Mouse (Mus musculus) CH12.LX (cell line): ENCODE measurements at regions not wholly inside any gene's neighbourhood (a gene's known extent, or its start where the extent isn't known, plus 50 kb on each side); places are given as distances from the start of the nearest gene placed in this dataset.

Experiments
- DNase-seq: peaks from one replicate; pipeline ENCODE4 v3.0.0-alpha.2; 2013; ENCODE audit errors: extremely low read depth
- H3K27ac ChIP-seq: 2 replicates; pipeline ENCODE4 v1.5.1; 2012; ENCODE audit warnings: low read depth, mild to moderate bottlenecking, control low read depth, moderate library complexity; ENCODE audit not compliant: insufficient read depth
- H3K27me3 ChIP-seq: replicated peaks from 2 replicates; pipeline ENCODE3; 2012; ENCODE audit warnings: inconsistent platforms
- H3K36me3 ChIP-seq, 2 experiments: replicated peaks in 1 of 2; 2 replicates each; pipeline versions ENCODE3 to v1.6.1; 2012; ENCODE audit warnings: inconsistent platforms in 1 of 2, low read length in 1 of 2, mild to moderate bottlenecking in 1 of 2, mixed read lengths in 1 of 2, moderate library complexity in 1 of 2; ENCODE audit not compliant: control insufficient read depth in 1 of 2, insufficient read depth in 1 of 2
- H3K4me1 ChIP-seq, 2 experiments: 2 replicates each; pipeline ENCODE4 v1.6.1; 2012; ENCODE audit warnings: inconsistent platforms in 1 of 2, moderate library complexity in 1 of 2; ENCODE audit not compliant: insufficient read depth in 2 of 2, control insufficient read depth in 1 of 2
- H3K4me2 ChIP-seq: 2 replicates; pipeline ENCODE4 v1.6.1; 2012; ENCODE audit warnings: low read depth, mild to moderate bottlenecking, control low read depth; ENCODE audit not compliant: poor library complexity, insufficient read depth, severe bottlenecking
- H3K4me3 ChIP-seq, 3 experiments: fragments of 150-350 bp in 1 of 3; sonication (generic) in 1 of 3; replicated peaks in 1 of 3; 2 replicates each; pipeline versions ENCODE3 to v1.5.1; 2011 to 2012; ENCODE audit warnings: low read depth in 2 of 3, low read length in 2 of 3, mild to moderate bottlenecking in 2 of 3, moderate library complexity in 2 of 3, control low read depth in 1 of 3, improper control_type of control experiment in 1 of 3, inconsistent platforms in 1 of 3, mixed read lengths in 1 of 3; ENCODE audit not compliant: poor library complexity in 1 of 3
- H3K79me2 ChIP-seq: replicated peaks from 2 replicates; pipeline ENCODE4 v1.6.1; 2012; ENCODE audit warnings: mild to moderate bottlenecking, moderate library complexity; ENCODE audit not compliant: control insufficient read depth, poor library complexity, insufficient read depth, severe bottlenecking; ENCODE audit errors: extremely low read depth
- H3K9ac ChIP-seq: 2 replicates; pipeline ENCODE4 v1.6.1; 2012; ENCODE audit warnings: low read depth, mild to moderate bottlenecking, control low read depth, moderate library complexity; ENCODE audit not compliant: insufficient read depth
- H3K9me3 ChIP-seq: replicated peaks from 2 replicates; pipeline ENCODE3; 2012; ENCODE audit warnings: low read length, inconsistent platforms, mixed read lengths
- BHLHE40 ChIP-seq: IDR thresholded peaks from 2 replicates; pipeline ENCODE4 v1.6.1; 2011; ENCODE audit warnings: mild to moderate bottlenecking, low read depth, low read length, improper control_type of control experiment
- CHD2 ChIP-seq: IDR thresholded peaks from 2 replicates; pipeline ENCODE4 v1.6.1; 2011; ENCODE audit warnings: low read length, improper control_type of control experiment
- CTCF ChIP-seq, 2 experiments: IDR thresholded peaks in 1 of 2; conservative IDR thresholded peaks in 1 of 2; 2 replicates each; pipeline ENCODE4 v1.5.1; 2011 to 2012; ENCODE audit warnings: low read depth in 2 of 2, low read length in 2 of 2, improper control_type of control experiment in 1 of 2, inconsistent platforms in 1 of 2, mild to moderate bottlenecking in 1 of 2, moderate library complexity in 1 of 2
- E2F4 ChIP-seq: IDR thresholded peaks from 2 replicates; pipeline ENCODE4 v1.6.1; 2011; ENCODE audit warnings: low read depth, low read length, improper control_type of control experiment; ENCODE audit not compliant: insufficient replicate concordance
- ELF1 ChIP-seq: IDR thresholded peaks from 2 replicates; pipeline ENCODE4 v1.6.1; 2014; ENCODE audit warnings: low read depth, mild to moderate bottlenecking, inconsistent platforms, low read length, improper control_type of control experiment
- EP300 ChIP-seq: IDR thresholded peaks from 2 replicates; pipeline ENCODE4 v1.6.1; 2011; ENCODE audit warnings: low read length, improper control_type of control experiment
- GABPA ChIP-seq: IDR thresholded peaks from 2 replicates; pipeline ENCODE4 v1.6.1; 2012; ENCODE audit warnings: low read depth, low read length, improper control_type of control experiment, inconsistent platforms; ENCODE audit not compliant: insufficient replicate concordance
- JUN ChIP-seq: IDR thresholded peaks from 2 replicates; pipeline ENCODE4 v1.6.1; 2011; ENCODE audit warnings: low read depth, mild to moderate bottlenecking, low read length, improper control_type of control experiment, moderate library complexity; ENCODE audit not compliant: insufficient read depth
- JUND ChIP-seq: conservative IDR thresholded peaks from 2 replicates; pipeline ENCODE4 v1.6.1; 2011; ENCODE audit warnings: low read depth, low read length, improper control_type of control experiment
- KAT2A ChIP-seq: IDR thresholded peaks from 2 replicates; pipeline ENCODE4 v1.6.1; 2012; ENCODE audit warnings: low read length, improper control_type of control experiment, inconsistent platforms; ENCODE audit not compliant: insufficient replicate concordance
- MAZ ChIP-seq: IDR thresholded peaks from 2 replicates; pipeline ENCODE4 v1.6.1; 2012; ENCODE audit warnings: low read depth, mild to moderate bottlenecking, inconsistent platforms, low read length, improper control_type of control experiment, moderate library complexity
- MYC ChIP-seq: IDR thresholded peaks from 2 replicates; pipeline ENCODE4 v1.6.1; 2011; ENCODE audit warnings: low read depth, mild to moderate bottlenecking, improper control_type of control experiment, low read length
- NELFE ChIP-seq: IDR thresholded peaks from 2 replicates; pipeline ENCODE4 v1.6.1; 2011; ENCODE audit warnings: low read depth, low read length, improper control_type of control experiment
- NRF1 ChIP-seq: IDR thresholded peaks from 2 replicates; pipeline ENCODE4 v1.6.1; 2014; ENCODE audit warnings: low read depth, mild to moderate bottlenecking, inconsistent platforms, low read length, improper control_type of control experiment, moderate library complexity
- POLR2A ChIP-seq: IDR thresholded peaks from 2 replicates; pipeline ENCODE4 v1.6.1; 2011; ENCODE audit warnings: low read depth, mild to moderate bottlenecking, improper control_type of control experiment, low read length
- RAD21 ChIP-seq: IDR thresholded peaks from 2 replicates; pipeline ENCODE4 v1.6.1; 2011; ENCODE audit warnings: low read depth, mild to moderate bottlenecking, low read length, improper control_type of control experiment, moderate library complexity
- RCOR1 ChIP-seq: conservative IDR thresholded peaks from 2 replicates; pipeline ENCODE4 v1.6.1; 2012; ENCODE audit warnings: low read depth, mild to moderate bottlenecking, inconsistent platforms, low read length, improper control_type of control experiment
- SIN3A ChIP-seq: IDR thresholded peaks from 2 replicates; pipeline ENCODE4 v1.6.1; 2012; ENCODE audit warnings: low read length, improper control_type of control experiment, inconsistent platforms
- SMC3 ChIP-seq: IDR thresholded peaks from 2 replicates; pipeline ENCODE4 v1.6.1; 2011; ENCODE audit warnings: low read depth, low read length, improper control_type of control experiment
- USF2 ChIP-seq: conservative IDR thresholded peaks from 2 replicates; pipeline ENCODE4 v1.6.1; 2011; ENCODE audit warnings: low read depth, low read length, improper control_type of control experiment
- ZKSCAN1 ChIP-seq: IDR thresholded peaks from 2 replicates; pipeline ENCODE4 v1.6.1; 2012; ENCODE audit warnings: low read depth, inconsistent platforms, low read length, improper control_type of control experiment, borderline replicate concordance
- ZNF384 ChIP-seq: IDR thresholded peaks from 2 replicates; pipeline ENCODE4 v1.6.1; 2012; ENCODE audit warnings: low read depth, low read length, improper control_type of control experiment, inconsistent platforms
- dilution Hi-C: fragments of 300-500 bp; cut with MboI; formaldehyde crosslinking; loops from 2 replicates; pipeline ENCODE4 v1.14.3; 2020; ENCODE audit warnings: low sequenced_read_pairs; ENCODE audit not compliant: extremely low pct_unique_long_range_greater_than_20kb, extremely low pct_ligation_motif_present
- in situ Hi-C: fragments of 300-500 bp; cut with MboI; formaldehyde crosslinking; loops from 3 replicates; pipeline ENCODE4 v1.14.3; 2019; ENCODE audit warnings: low sequenced_read_pairs, low pct_ligation_motif_present, low pct_unique_long_range_greater_than_20kb, mixed read lengths

DNA sequence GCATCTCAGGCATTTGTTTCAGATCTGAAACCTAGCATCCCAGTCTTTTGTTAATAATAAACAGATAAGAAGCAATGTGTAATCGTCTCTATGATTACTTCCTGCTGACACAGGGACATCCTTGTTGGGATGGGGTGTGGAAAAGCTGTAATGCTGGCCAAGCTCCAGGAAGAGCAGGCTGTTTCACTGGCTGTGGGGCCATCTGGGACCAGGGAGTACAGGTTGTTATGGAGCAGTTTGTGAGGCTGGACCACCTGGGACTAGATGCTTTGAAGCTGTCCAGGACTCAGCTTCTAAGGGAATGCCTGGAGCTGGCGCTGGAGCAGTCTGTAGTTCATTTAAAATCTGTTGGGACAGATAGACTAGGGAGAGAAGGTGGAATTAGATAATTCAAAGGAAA, 361.5 kb downstream of the Fut8 start:
- H3K27ac ChIP-seq, result no peak overlapping the region
- in situ Hi-C loops, result no loop called here
- no peak for TF ChIP-seq E2F4
- no peak for TF ChIP-seq MAZ
- no peak for TF ChIP-seq EP300
- no peak for TF ChIP-seq SMC3
- TF ChIP-seq MYC, result no peak
- no peak for TF ChIP-seq POLR2A
- TF ChIP-seq USF2, result no peak
- no peak for TF ChIP-seq NELFE
- TF ChIP-seq GABPA, result no peak
- no peak overlapping the region for H3K9ac ChIP-seq
- H3K4me3 ChIP-seq, result no peak overlapping the region
- H3K27me3 ChIP-seq, result no peaks in the 10 kb centered on the region
- H3K79me2 ChIP-seq, result no peaks in the 10 kb centered on the region
- no peaks in the 10 kb centered on the region for H3K36me3 ChIP-seq
- dilution Hi-C loops, result no loop called here
- H3K4me1 ChIP-seq, result peaks cover 7 to 35% of the 10 kb centered on the region in 2 experiments; a peak in 3 of 4 replicates
- H3K9me3 ChIP-seq, result no peaks in the 10 kb centered on the region
- no peak for DNase-seq
- H3K4me2 ChIP-seq, result no peak overlapping the region

DNA sequence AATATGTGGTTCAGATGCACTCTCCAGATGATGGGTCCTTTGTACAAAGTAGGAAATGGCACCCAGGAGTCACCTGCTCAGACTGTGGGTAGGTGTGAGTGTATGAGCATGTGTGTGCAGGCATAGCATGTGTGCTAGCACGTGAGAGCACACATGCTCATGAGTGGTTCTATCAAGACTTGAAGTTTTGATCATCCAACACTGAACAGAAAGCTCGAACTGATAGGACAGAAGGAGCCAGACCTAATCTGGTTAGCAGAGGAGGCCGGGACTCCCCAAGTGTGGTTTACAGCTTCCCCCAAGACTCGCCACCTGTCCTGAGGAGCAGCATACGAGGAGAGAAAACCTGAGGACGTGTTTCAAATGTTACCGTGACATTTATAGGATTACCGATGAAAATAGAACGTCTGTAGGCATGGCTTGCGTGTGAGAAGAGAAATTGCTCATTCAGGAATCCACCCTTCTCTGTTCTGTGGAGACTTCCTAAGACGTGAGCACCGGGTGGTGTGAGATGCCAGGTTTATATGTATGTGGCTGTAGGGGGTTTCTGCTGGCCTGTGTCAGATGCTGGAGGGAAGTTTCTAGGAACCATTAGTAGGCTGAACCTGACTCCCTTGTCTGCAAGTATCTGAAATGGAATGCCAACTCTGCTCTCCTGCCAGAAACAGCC, 366.0 kb downstream of the Fut8 start:
- TF ChIP-seq BHLHE40 (peak; percentile 75), EP300 (no peak), CHD2 (no peak), POLR2A (no peak), NRF1 (no peak)
- peaks cover 5 to 17% of the 10 kb centered on the region in 2 experiments; a peak in 3 of 4 replicates for H3K4me1 ChIP-seq
- in situ Hi-C loops, result no loop called here
- no peak overlapping the region for H3K9ac ChIP-seq
- 0 out of 2 replicates have a peak overlapping the region, but pooled peaks have one; percentile 10 for H3K4me2 ChIP-seq
- no peak for DNase-seq
- H3K27ac ChIP-seq, result no peak overlapping the region
- no peaks in the 10 kb centered on the region for H3K9me3 ChIP-seq
- dilution Hi-C loops, result no loop called here
- H3K79me2 ChIP-seq, result no peaks in the 10 kb centered on the region
- no peak overlapping the region for H3K4me3 ChIP-seq
- H3K27me3 ChIP-seq, result no peaks in the 10 kb centered on the region
- H3K36me3 ChIP-seq, result no peaks in the 10 kb centered on the region

DNA sequence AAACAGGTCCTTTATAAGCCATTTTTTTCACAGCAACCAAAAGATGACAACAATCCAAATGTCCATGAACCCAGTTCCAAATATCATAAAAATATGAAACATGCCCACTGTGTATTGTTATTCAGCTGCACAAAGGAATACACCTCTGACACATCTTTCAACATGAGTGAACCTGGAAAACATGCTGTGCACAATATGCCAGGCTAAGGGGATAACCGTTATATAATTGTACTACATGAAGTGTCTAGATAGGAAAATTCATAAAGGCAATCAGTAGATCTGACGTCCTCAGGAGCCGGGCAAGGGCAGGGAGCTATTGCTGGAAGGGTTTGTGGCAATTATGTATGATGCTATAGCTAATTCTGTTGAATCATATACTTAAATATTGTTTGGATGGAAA, 379.6 kb downstream of the Fut8 start:
- no peak for DNase-seq
- Histone ChIP-seq H3K27ac (no peak overlapping the region), H3K4me3 (no peak overlapping the region), H3K79me2 (no peaks in the 10 kb centered on the region), H3K36me3 (no peaks in the 10 kb centered on the region), H3K27me3 (no peaks in the 10 kb centered on the region), H3K4me2 (no peak overlapping the region), H3K9ac (no peak overlapping the region), H3K9me3 (no peaks in the 10 kb centered on the region), H3K4me1 (no peaks in the 10 kb centered on the region)
- in situ Hi-C loops, result no loop called here
- no peak for TF ChIP-seq RAD21
- no peak for TF ChIP-seq ZKSCAN1
- TF ChIP-seq JUN, result no peak
- TF ChIP-seq BHLHE40, result no peak
- TF ChIP-seq NELFE, result no peak
- no peak for TF ChIP-seq CHD2
- TF ChIP-seq KAT2A, result no peak
- no peak for TF ChIP-seq JUND
- TF ChIP-seq RCOR1, result no peak
- TF ChIP-seq MAZ, result no peak
- no peak for TF ChIP-seq MYC
- no peak for TF ChIP-seq SIN3A
- TF ChIP-seq CTCF (conservative IDR thresholded peaks at IDR 0.05 in 1 of 2, IDR thresholded peaks at IDR 0.05 in 1 of 2; ENCODE audit: low read depth in 2 of 2, low read length in 2 of 2), result no peak
- TF ChIP-seq ZNF384, result no peak
- TF ChIP-seq E2F4, result no peak
- TF ChIP-seq ELF1, result no peak
- dilution Hi-C loops, result no loop called here
